Mouse (Mus musculus) embryonic fibroblast, embryonic 13.5 days (primary cell): ENCODE data around the gene Gm28047.
"Not testable (repeated sequence)": the region's sequence is repeated elsewhere in the genome, so short reads cannot be mapped to it uniquely, and the experiment has no call there.

Experiments used
- CTCF ChIP-seq: IDR thresholded peaks from 2 replicates; pipeline ENCODE4 v1.5.1; 2011; ENCODE audit warnings: mild to moderate bottlenecking, control low read depth, low read length, moderate library complexity, borderline replicate concordance; ENCODE audit not compliant: insufficient read depth
- POLR2A ChIP-seq: IDR thresholded peaks from 2 replicates; pipeline ENCODE4 v1.6.1; 2011; ENCODE audit warnings: low read depth, mild to moderate bottlenecking, control low read depth, low read length, moderate library complexity

DNA sequence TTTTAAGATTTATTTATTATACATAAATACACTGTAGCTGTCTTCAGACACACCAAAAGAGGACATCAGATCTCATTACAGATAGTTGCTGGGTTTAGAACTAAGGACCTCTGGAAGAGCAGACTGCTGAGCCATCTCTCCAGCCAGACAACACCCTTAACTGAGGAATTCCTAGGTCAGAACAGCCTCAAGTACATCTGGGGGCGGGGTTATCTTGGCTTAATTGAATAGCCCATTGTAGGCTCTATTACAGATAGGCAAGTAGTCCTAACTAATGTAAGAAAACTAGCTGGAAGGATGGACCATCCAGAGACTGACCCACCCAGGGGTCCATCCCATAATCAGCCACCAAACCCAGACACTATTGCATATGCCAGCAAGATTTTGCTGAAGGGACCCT, 16.3 kb downstream of the Gm28047 start:
- not testable (repeated sequence) for TF ChIP-seq CTCF, POLR2A
